Mouse (Mus musculus) megakaryocyte, embryonic 14.5 days (primary cell): ENCODE data around the gene Relt.

Experiments
- FLI1 ChIP-seq: IDR thresholded peaks from 2 replicates; pipeline ENCODE4 v1.6.1; 2012; ENCODE audit warnings: low read length, inconsistent platforms, mixed read lengths
- GATA1 ChIP-seq: IDR thresholded peaks from 3 replicates; pipeline ENCODE4 v1.6.1; 2012; ENCODE audit warnings: mixed read lengths, low read length, inconsistent platforms, borderline replicate concordance

DNA sequence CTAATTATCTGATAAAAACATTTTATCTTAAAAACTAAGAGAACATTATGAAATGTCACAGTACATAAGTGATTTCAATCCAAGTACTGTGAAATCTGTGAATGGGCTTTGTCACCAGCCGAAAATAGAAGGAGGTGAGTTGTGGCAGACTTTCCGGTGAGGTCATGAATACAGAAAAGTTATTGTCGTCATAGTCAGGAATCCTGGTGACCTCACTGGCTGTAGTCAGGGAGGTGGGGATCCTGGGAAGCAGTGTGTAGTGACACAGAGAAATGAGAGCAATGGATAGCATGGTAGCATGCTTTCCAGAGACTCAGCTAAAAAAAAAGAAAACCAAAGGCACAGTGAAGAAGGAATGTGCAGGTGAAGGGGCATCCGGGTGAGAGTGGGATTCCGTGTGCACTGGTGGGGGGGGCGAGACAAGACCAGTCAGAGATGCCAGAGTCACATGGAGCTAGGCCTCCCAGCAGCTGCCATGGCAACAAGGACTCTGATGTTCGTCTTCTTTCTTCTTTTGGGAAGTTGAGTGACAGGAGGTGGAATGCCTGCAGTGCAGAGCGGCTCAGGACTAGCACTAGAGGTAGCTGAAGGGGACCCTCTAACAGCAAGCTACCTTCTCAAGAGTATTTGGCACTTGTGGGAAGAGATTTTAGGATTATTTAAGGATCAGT is 47.2 kb downstream of the Relt start:
- TF ChIP-seq GATA1, result no peak
- no peak for TF ChIP-seq FLI1
